Mouse (Mus musculus): ENCODE data around the gene Prkab2. TPM values are rescaled to one million over a fixed set of nuclear protein-coding genes. Genes with fewer than 3 reads are reported as not detected.

The Prkab2 gene
- polyA plus RNA-seq, 1 experiment from 2014 or later, result 5.0 TPM

GRCm38 (mm10) chr3:97641396-97641795 lies 16.6 kb upstream of the Prkab2 start:
- H3K9me3 ChIP-seq (ENCODE audit: control insufficient read depth, low read length), result no peaks in the 10 kb centered on the region
- H3K9ac ChIP-seq (ENCODE audit: low read depth, low read length), result no peak overlapping the region
- no peak overlapping the region for H3K4me3 ChIP-seq (ENCODE audit: low read depth, low read length)
- H3K27me3 ChIP-seq (ENCODE audit: control insufficient read depth, insufficient read depth, low read length), result no peaks in the 10 kb centered on the region
- DNase-seq (ENCODE audit: low spot score) (no peak), ATAC-seq (ENCODE audit: low FRiP score) (no peak)
- no peak overlapping the region for H3K27ac ChIP-seq (ENCODE audit: low read depth, low read length)
- 85% methylated on average over 4 of the region's 4 CpGs for WGBS
- H3K4me1 ChIP-seq (replicated peaks; ENCODE audit: control insufficient read depth, insufficient read depth, low read length), result no peaks in the 10 kb centered on the region
- H3K4me2 ChIP-seq (replicated peaks; ENCODE audit: low read depth, low read length), result no peak overlapping the region
- H3K36me3 ChIP-seq (ENCODE audit: control insufficient read depth, insufficient read depth, low read length), result no peaks in the 10 kb centered on the region

DNA sequence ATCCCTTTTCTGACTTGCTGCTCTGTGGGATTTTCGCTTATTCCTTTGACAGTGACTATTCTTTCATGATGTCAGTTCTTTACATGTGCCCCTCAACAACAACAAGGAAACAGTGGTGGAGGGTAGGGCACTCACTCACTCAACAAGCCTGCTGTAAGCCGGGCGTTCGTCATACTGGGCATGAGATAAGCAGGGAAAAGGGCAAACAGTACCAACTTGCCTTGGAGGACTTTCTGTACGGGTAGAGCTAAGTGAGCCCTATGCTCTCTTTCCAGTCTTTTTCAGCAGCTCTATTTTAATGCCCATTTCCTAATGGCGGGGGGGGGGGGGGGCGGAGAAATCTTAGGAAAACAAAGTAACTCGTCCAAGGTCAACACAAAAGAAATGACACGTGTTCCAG lies 16.0 kb upstream of the Prkab2 start:
- H3K4me2 ChIP-seq (replicated peaks; ENCODE audit: low read depth, low read length), result no peak overlapping the region
- H3K9ac ChIP-seq (ENCODE audit: low read depth, low read length), result no peak overlapping the region
- no peak for DNase-seq (ENCODE audit: low spot score)
- no peaks in the 10 kb centered on the region for H3K9me3 ChIP-seq (ENCODE audit: control insufficient read depth, low read length)
- WGBS, result 87% methylated on average over 9 of the region's 9 CpGs
- H3K27ac ChIP-seq (ENCODE audit: low read depth, low read length), result no peak overlapping the region
- no peaks in the 10 kb centered on the region for H3K36me3 ChIP-seq (ENCODE audit: control insufficient read depth, insufficient read depth, low read length)
- no peaks in the 10 kb centered on the region for H3K27me3 ChIP-seq (ENCODE audit: control insufficient read depth, insufficient read depth, low read length)
- H3K4me1 ChIP-seq (replicated peaks; ENCODE audit: control insufficient read depth, insufficient read depth, low read length), result no peaks in the 10 kb centered on the region
- no peak for ATAC-seq (ENCODE audit: low FRiP score)
- H3K4me3 ChIP-seq (ENCODE audit: low read depth, low read length), result no peak overlapping the region

DNA sequence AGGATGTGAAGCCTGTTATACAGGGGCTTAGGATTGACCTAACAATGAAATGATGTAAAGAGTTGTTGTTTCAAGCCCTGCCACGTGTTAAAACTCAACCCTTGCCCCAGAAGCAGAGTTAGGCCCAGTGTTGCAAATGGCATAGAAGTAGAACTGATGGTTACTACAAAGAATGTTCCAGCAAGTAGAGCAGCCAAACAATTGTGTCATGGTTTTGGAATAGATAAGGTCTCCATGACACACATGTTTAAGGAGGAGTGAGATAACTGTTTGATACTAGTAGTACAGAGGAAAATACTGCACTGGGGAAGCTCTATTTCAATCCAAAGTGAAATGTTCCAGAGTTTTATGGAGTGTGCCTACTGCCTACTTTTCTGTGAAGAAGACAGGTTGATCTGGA lies 9.5 kb upstream of the Prkab2 start:
- no peak overlapping the region for H3K4me2 ChIP-seq (replicated peaks; ENCODE audit: low read depth, low read length)
- ATAC-seq (ENCODE audit: low FRiP score) (no peak), DNase-seq (ENCODE audit: low spot score) (no peak)
- no peaks in the 10 kb centered on the region for H3K36me3 ChIP-seq (ENCODE audit: control insufficient read depth, insufficient read depth, low read length)
- WGBS, result 39% methylated on average over 1 of the region's 1 CpGs
- H3K4me3 ChIP-seq (ENCODE audit: low read depth, low read length), result no peak overlapping the region
- no peak overlapping the region for H3K27ac ChIP-seq (ENCODE audit: low read depth, low read length)
- H3K4me1 ChIP-seq (replicated peaks; ENCODE audit: control insufficient read depth, insufficient read depth, low read length), result no peaks in the 10 kb centered on the region
- H3K9me3 ChIP-seq (ENCODE audit: control insufficient read depth, low read length), result no peaks in the 10 kb centered on the region
- no peak overlapping the region for H3K9ac ChIP-seq (ENCODE audit: low read depth, low read length)
- no peaks in the 10 kb centered on the region for H3K27me3 ChIP-seq (ENCODE audit: control insufficient read depth, insufficient read depth, low read length)

- ATAC-seq (ENCODE audit: low FRiP score) (no peak), DNase-seq (ENCODE audit: low spot score) (no peak)
- no peaks in the 10 kb centered on the region for H3K9me3 ChIP-seq (ENCODE audit: control insufficient read depth, low read length)
- 84% methylated on average over 3 of the region's 3 CpGs for WGBS
- no peaks in the 10 kb centered on the region for H3K36me3 ChIP-seq (ENCODE audit: control insufficient read depth, insufficient read depth, low read length)
- H3K9ac ChIP-seq (ENCODE audit: low read depth, low read length), result no peak overlapping the region
- H3K4me1 ChIP-seq (replicated peaks; ENCODE audit: control insufficient read depth, insufficient read depth, low read length), result no peaks in the 10 kb centered on the region
- H3K27ac ChIP-seq (ENCODE audit: low read depth, low read length), result no peak overlapping the region
- no peaks in the 10 kb centered on the region for H3K27me3 ChIP-seq (ENCODE audit: control insufficient read depth, insufficient read depth, low read length)
- H3K4me2 ChIP-seq (replicated peaks; ENCODE audit: low read depth, low read length), result no peak overlapping the region
- H3K4me3 ChIP-seq (ENCODE audit: low read depth, low read length), result no peak overlapping the region
Observed at GRCm38 (mm10) chr3:97649022-97649421, 9.0 kb upstream of the Prkab2 start.

DNA sequence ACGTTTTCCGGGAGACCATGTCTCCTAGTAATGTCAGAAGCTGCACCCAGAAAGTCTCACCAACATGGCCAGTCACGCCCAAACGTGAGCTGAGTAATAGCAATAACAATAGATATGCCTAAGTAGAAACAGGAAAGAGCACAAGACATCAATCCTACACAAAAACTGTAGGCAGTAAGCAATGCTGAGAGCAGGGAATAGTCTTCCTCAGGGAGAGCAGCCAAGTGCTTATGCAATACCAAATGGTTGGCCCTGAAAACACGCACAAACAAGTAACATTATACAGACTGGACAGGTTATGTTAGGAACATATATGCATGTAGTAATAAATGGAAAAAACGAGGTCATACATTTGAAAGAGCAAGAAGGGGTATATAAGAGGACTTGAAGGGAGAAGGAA lies 8.5 kb upstream of the Prkab2 start:
- H3K27me3 ChIP-seq (ENCODE audit: control insufficient read depth, insufficient read depth, low read length), result no peaks in the 10 kb centered on the region
- H3K4me3 ChIP-seq (ENCODE audit: low read depth, low read length), result no peak overlapping the region
- no peak overlapping the region for H3K9ac ChIP-seq (ENCODE audit: low read depth, low read length)
- no peak overlapping the region for H3K4me2 ChIP-seq (replicated peaks; ENCODE audit: low read depth, low read length)
- no peak for ATAC-seq (ENCODE audit: low FRiP score)
- H3K9me3 ChIP-seq (ENCODE audit: control insufficient read depth, low read length), result no peaks in the 10 kb centered on the region
- no peak overlapping the region for H3K27ac ChIP-seq (ENCODE audit: low read depth, low read length)
- DNase-seq (ENCODE audit: low spot score), result no peak
- no peaks in the 10 kb centered on the region for H3K4me1 ChIP-seq (replicated peaks; ENCODE audit: control insufficient read depth, insufficient read depth, low read length)
- no peaks in the 10 kb centered on the region for H3K36me3 ChIP-seq (ENCODE audit: control insufficient read depth, insufficient read depth, low read length)
- 81% methylated on average over 6 of the region's 6 CpGs for WGBS

DNA sequence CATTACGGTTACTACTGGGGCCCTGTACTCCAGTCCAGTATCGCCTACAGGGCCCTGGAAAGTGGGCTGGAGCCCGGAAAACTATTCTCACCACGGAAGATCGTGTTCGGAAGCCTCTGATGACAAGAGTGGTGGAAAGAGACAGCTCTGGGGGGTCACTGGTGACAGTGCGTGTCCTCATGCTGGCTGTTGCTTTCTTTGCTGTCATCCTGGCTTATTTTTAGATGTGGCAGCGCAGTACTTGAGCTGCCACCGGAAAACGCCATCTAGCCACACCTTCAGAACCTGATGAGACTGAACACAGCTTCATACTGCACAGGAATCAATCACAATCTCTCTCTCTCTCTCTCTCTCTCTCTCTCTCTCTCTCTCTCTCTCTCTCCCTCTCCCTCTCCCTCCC lies 6.4 kb upstream of the Prkab2 start:
- Histone ChIP-seq H3K27ac (ENCODE audit: low read depth, low read length) (no peak overlapping the region), H3K27me3 (ENCODE audit: control insufficient read depth, insufficient read depth, low read length) (no peaks in the 10 kb centered on the region), H3K9ac (ENCODE audit: low read depth, low read length) (no peak overlapping the region), H3K9me3 (ENCODE audit: control insufficient read depth, low read length) (no peaks in the 10 kb centered on the region), H3K4me1 (replicated peaks; ENCODE audit: control insufficient read depth, insufficient read depth, low read length) (no peaks in the 10 kb centered on the region), H3K4me2 (replicated peaks; ENCODE audit: low read depth, low read length) (no peak overlapping the region), H3K36me3 (ENCODE audit: control insufficient read depth, insufficient read depth, low read length) (no peaks in the 10 kb centered on the region), H3K4me3 (ENCODE audit: low read depth, low read length) (no peak overlapping the region)
- ATAC-seq (ENCODE audit: low FRiP score), result no peak
- no peak for DNase-seq (ENCODE audit: low spot score)
- 89% methylated on average over 10 of the region's 10 CpGs for WGBS

DNA sequence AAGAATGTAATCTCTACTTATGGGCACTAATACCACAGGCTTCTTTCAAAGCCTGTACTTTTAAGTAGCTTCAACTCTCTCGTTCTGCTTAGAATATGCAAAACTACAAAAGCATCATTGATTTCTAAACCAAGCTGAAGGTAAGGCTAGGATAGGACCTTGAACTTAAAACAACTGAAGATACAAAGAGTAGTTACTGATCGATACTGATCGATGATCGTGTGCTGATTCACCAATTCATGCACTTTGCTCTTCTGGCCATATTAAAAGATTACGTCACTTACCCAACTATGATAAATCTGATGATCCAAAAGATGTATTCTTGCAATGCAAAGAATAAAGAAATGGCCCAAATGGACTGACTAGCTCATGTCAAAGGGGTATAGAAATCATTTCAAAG lies 4.2 kb upstream of the Prkab2 start:
- Histone ChIP-seq H3K9ac (ENCODE audit: low read depth, low read length) (no peak overlapping the region), H3K9me3 (ENCODE audit: control insufficient read depth, low read length) (no peaks in the 10 kb centered on the region), H3K36me3 (ENCODE audit: control insufficient read depth, insufficient read depth, low read length) (no peaks in the 10 kb centered on the region), H3K4me3 (ENCODE audit: low read depth, low read length) (no peak overlapping the region), H3K4me1 (replicated peaks; ENCODE audit: control insufficient read depth, insufficient read depth, low read length) (no peaks in the 10 kb centered on the region), H3K27ac (ENCODE audit: low read depth, low read length) (no peak overlapping the region), H3K4me2 (replicated peaks; ENCODE audit: low read depth, low read length) (no peak overlapping the region), H3K27me3 (ENCODE audit: control insufficient read depth, insufficient read depth, low read length) (no peaks in the 10 kb centered on the region)
- no peak for DNase-seq (ENCODE audit: low spot score)
- ATAC-seq (ENCODE audit: low FRiP score), result no peak
- 90% methylated on average over 5 of the region's 5 CpGs for WGBS

GRCm38 (mm10) chr3:97654901-97655300 lies 3.1 kb upstream of the Prkab2 start:
- Histone ChIP-seq H3K27ac (ENCODE audit: low read depth, low read length) (no peak overlapping the region), H3K4me1 (replicated peaks; ENCODE audit: control insufficient read depth, insufficient read depth, low read length) (0 out of 2 replicates have a peak, but pooled peaks cover 4% of the 10 kb centered on the region), H3K36me3 (ENCODE audit: control insufficient read depth, insufficient read depth, low read length) (no peaks in the 10 kb centered on the region), H3K4me2 (replicated peaks; ENCODE audit: low read depth, low read length) (no peak overlapping the region), H3K9me3 (ENCODE audit: control insufficient read depth, low read length) (no peaks in the 10 kb centered on the region), H3K4me3 (ENCODE audit: low read depth, low read length) (no peak overlapping the region), H3K9ac (ENCODE audit: low read depth, low read length) (no peak overlapping the region), H3K27me3 (ENCODE audit: control insufficient read depth, insufficient read depth, low read length) (no peaks in the 10 kb centered on the region)
- DNase-seq (ENCODE audit: low spot score) (peak; percentile 30), ATAC-seq (ENCODE audit: low FRiP score) (no peak)
- WGBS, result 81% methylated on average over 8 of the region's 8 CpGs

GRCm38 (mm10) chr3:97658426-97659193 lies 617 bp downstream of the Prkab2 start:
- 2% methylated on average over 42 of the region's 50 CpGs for WGBS
- H3K4me1 ChIP-seq (replicated peaks; ENCODE audit: control insufficient read depth, insufficient read depth, low read length), result 0 out of 2 replicates have a peak, but pooled peaks cover 4% of the 10 kb centered on the region
- DNase-seq (ENCODE audit: low spot score) (no peak), ATAC-seq (ENCODE audit: low FRiP score) (peak; percentile 0; the same call in 1 of the 2 replicates)
- no peaks in the 10 kb centered on the region for H3K36me3 ChIP-seq (ENCODE audit: control insufficient read depth, insufficient read depth, low read length)
- peak overlapping the region; percentile 33; the same call in 1 of the 2 replicates for H3K27ac ChIP-seq (ENCODE audit: low read depth, low read length)
- H3K9me3 ChIP-seq (ENCODE audit: control insufficient read depth, low read length), result no peaks in the 10 kb centered on the region
- peak overlapping the region; percentile 92 for H3K4me3 ChIP-seq (ENCODE audit: low read depth, low read length)
- peak overlapping the region; percentile 75 for H3K9ac ChIP-seq (ENCODE audit: low read depth, low read length)
- H3K4me2 ChIP-seq (replicated peaks; ENCODE audit: low read depth, low read length), result peak overlapping the region; percentile 80
- H3K27me3 ChIP-seq (ENCODE audit: control insufficient read depth, insufficient read depth, low read length), result no peaks in the 10 kb centered on the region
